Mouse (Mus musculus) testis, adult 10 weeks (tissue): ENCODE data around the gene Bcat2. TPM values are rescaled to one million over a fixed set of nuclear protein-coding genes. Genes with fewer than 3 reads are reported as not detected.

ENCODE experiments used
- polyA plus RNA-seq: library from polyadenylated mRNA; stranded (reverse); fragments of 350-450 nt; fragmentation: Illumina TruSeq; extraction: RNeasy Lipid Tissue Mini Kit (QIAGEN cat#74804); gene quantifications from one replicate; pipeline ENCODE4 v1.2.3, GENCODE M21; 2014; ENCODE audit warnings: low read depth, low replicate concordance

Bcat2 gene
- polyA plus RNA-seq = 4.4 TPM

DNA sequence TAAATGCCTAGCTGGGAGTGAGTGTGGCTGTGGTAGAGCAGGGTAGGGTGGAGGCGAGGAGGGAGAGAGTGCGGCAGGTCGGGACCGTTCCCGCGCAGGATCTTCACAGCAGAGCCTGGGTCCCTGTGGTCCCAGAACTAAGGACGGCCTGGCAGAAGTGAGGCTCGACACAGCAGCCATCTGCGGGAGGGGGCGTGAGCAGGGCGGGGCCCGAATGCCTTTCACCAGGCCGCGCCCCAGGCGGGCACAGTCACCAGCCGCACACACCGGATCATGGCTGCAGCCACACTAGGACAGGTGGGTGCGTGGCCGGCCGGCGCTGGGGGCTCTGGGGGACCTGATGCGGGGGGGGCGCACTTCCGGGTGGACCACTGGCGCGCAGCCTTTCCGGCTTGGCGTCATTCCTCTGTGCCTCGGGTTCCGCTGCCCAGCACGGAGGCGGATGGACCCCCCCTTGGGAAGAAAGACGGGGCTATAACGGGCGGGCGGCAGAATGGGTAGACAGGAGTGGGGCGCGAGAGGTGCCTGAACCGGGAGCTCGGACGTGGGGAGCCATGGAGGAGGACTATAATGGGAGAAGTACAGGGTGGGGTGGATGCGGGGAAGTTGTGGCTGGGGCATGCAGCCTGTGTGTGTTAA, at the start of gene Bcat2:
TSS of gene Bcat2 (plus strand) at position 51 of the 639 bp plus-strand sequence.

DNA sequence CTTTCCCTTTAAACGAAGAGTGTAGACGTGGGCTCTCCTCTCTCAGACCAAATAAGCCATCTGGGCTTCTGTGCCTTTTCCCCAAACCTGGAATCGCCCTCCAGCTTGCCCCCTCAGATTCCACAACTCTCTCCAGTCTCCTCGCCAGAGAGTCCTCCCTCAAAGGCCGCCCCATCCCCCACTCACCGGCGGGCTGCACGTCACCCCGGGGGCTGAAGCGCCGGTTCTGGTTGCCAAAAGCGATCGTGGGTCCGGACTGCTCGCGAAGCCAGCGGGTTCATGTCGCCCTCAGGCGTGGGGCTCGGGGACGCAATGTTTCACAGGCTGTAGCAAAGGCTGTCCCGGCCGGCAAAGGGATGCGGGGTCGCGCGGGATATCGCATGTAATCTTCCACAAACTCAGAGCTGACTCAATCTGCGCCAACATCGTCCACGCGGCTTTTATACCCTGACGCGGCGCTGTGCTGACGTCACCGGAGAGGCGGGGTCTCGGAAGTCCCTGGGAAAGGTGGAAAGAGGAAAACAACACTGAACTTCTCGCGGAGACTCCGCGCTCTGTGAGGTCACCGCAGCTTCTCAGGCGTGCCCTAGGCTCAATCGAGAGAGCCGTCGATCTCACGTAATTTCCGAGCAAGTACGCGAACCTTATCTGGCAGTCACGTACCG, 44.0 kb upstream of the Bcat2 start, which contains the start of the genes Ppp1r15a and Plekha4:
TSS of gene Ppp1r15a (minus strand) at position 460 of the 665 bp plus-strand sequence.
TSS of gene Plekha4 (plus strand) at position 522 of the 665 bp plus-strand sequence.

DNA sequence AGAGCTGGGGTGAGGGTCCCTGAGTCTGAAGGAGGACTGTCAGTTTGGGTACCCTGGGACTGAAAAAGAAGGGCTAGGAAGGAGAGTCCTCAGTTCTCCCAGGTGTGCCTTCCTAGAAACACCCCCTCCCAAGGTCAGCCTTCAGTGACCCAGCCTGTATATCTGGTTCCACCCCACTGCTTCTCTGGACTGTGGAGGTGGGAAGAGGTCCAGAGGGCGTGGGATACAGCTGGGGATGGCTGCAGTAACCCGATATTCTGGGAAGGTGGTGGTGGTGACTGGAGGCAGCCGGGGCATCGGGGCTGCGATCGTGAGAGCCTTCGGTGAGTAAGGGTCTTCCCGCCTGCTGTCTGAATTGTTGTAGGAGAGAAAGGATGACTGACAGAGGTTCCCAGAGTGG, 15.2 kb upstream of the Bcat2 start, which contains the start of gene Hsd17b14:
TSS of gene Hsd17b14 (plus strand) at position 150 of the 400 bp plus-strand sequence.

DNA sequence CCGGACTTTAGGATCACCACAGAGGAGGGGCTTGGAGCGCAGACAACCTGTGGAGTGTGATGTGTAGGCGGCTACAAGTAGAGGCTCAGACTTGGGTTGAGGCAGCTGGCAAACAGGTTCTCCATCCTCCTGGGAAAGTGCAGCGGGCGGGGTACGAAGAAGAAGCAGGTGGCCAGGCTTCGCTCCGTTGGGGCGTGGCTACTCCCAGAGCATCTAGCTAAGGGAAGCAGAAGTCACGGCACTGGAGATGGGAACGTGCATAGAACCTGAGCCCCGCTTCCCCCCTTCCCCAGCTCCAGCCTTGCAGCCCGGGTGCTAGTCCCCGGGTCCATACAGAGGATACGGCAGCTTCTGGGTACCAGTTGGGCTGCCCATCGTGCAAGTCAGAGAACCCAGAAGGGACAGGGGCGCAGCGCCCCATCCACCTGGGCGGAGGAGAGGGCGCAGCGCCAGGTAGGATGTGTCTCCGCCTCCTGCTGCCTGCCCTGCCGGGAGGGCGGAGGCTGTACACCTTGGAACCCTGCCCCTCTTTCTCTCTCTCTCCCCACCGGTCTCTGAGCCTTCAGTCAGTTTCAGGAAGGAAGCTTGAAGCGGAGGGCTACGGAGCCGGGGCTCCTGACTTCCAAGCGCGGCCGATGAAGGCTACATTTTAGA, 47.2 kb downstream of the Bcat2 start, which contains the start of gene Fut1:
TSS of gene Fut1 (plus strand) at position 248 of the 654 bp plus-strand sequence.

DNA sequence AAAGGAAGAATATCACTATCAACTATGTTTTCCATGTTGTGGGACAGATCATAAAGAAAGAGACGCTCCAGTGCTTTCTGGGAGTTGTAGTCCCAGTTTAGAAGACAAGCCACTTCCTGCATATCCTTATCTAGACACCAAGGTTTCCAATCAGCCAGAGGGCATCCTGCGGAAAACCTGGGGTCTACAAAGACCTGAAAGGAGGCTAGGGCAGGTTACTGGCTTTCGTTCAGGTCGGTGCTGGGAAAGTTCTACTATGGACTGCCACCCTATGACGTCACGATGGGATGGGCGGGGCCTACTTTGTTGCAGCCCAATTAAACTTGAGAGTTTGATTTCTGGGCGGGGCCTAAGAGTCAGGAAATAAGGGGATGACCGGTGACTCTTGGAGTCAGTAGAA, 51.5 kb downstream of the Bcat2 start, which contains the start of gene Izumo1:
TSS of gene Izumo1 (plus strand) at position 369 of the 400 bp plus-strand sequence.

DNA sequence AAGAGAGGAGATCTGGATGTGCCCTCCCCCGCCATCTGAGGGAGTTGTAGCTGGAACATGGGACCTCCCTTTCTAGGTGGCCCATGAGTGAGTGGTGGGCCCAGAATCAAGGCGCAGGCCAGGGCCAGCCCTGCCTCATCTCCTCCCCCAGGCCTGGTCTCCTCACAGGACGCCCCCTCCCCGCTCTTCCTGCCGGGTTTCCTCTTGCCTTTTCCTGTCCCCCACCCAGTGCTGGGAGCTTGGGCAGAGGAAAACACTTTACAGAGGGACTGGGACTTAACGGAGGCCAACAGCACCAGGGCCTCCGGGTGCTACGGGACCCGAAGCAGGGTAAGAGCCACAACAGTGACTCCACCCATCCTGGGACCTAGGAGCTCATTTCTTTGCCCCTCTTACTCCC, 57.3 kb downstream of the Bcat2 start, which contains the start of gene Rasip1:
TSS of gene Rasip1 (plus strand) at position 228 of the 400 bp plus-strand sequence.

Other genes starting within 250 kb of the Bcat2 start
- 0.74 TPM for gene Trpm4, start 236.4 kb upstream of the Bcat2 start, polyA plus RNA-seq
- 0.08 TPM for gene Hrc, start 234.9 kb upstream of the Bcat2 start, polyA plus RNA-seq
- gene Ppfia3, start 203.1 kb upstream of the Bcat2 start, polyA plus RNA-seq = not detected
- 0.39 TPM for gene Lin7b, start 199.6 kb upstream of the Bcat2 start, polyA plus RNA-seq
- 109 TPM for gene Snrnp70, start 174.4 kb upstream of the Bcat2 start, polyA plus RNA-seq
- gene Kcna7, start 164.5 kb upstream of the Bcat2 start, polyA plus RNA-seq = not detected
- gene Ntf5, start 156.5 kb upstream of the Bcat2 start, polyA plus RNA-seq = 0.43 TPM
- 0.36 TPM for gene Lhb, start 149.3 kb upstream of the Bcat2 start, polyA plus RNA-seq
- 0.24 TPM for gene Gys1, start 135.3 kb upstream of the Bcat2 start, polyA plus RNA-seq
- gene Ruvbl2, start 132.1 kb upstream of the Bcat2 start, polyA plus RNA-seq = 7.8 TPM
- 0.38 TPM for gene Ftl1, start 110.3 kb upstream of the Bcat2 start, polyA plus RNA-seq
- 0.29 TPM for gene Bax, start 103.3 kb upstream of the Bcat2 start, polyA plus RNA-seq
- gene Tulp2, start 88.3 kb upstream of the Bcat2 start, polyA plus RNA-seq = 121 TPM
- not detected for gene Gm45808, start 83.3 kb upstream of the Bcat2 start, polyA plus RNA-seq
- 6.7 TPM for gene Dhdh, start 81.3 kb upstream of the Bcat2 start, polyA plus RNA-seq
- 18.8 TPM for gene Nucb1, start 59.7 kb upstream of the Bcat2 start, polyA plus RNA-seq
- 0.73 TPM for gene Ppp1r15a, start 43.9 kb upstream of the Bcat2 start, polyA plus RNA-seq
- 2.1 TPM for gene Plekha4, start 43.8 kb upstream of the Bcat2 start, polyA plus RNA-seq
- gene Hsd17b14, start 15.3 kb upstream of the Bcat2 start, polyA plus RNA-seq = not detected
- not detected for gene Fgf21, start 45.3 kb downstream of the Bcat2 start, polyA plus RNA-seq
- not detected for gene Fut1, start 47.1 kb downstream of the Bcat2 start, polyA plus RNA-seq
- 55.9 TPM for gene Izumo1, start 51.7 kb downstream of the Bcat2 start, polyA plus RNA-seq
- gene Rasip1, start 57.3 kb downstream of the Bcat2 start, polyA plus RNA-seq = not detected
- 0.11 TPM for gene Mamstr, start 69.8 kb downstream of the Bcat2 start, polyA plus RNA-seq
- gene Fut2, start 96.2 kb downstream of the Bcat2 start, polyA plus RNA-seq = 0.17 TPM
- not detected for gene Ntn5, start 113.9 kb downstream of the Bcat2 start, polyA plus RNA-seq
- gene Sec1, start 124.2 kb downstream of the Bcat2 start, polyA plus RNA-seq = 1.2 TPM
- not detected for gene Car11, start 129.7 kb downstream of the Bcat2 start, polyA plus RNA-seq
- gene Dbp, start 134.9 kb downstream of the Bcat2 start, polyA plus RNA-seq = 2.3 TPM
- 0.69 TPM for gene Rpl18, start 145.3 kb downstream of the Bcat2 start, polyA plus RNA-seq
- gene Sphk2, start 147.8 kb downstream of the Bcat2 start, polyA plus RNA-seq = 0.57 TPM
- 23.8 TPM for gene Fam83e, start 151.1 kb downstream of the Bcat2 start, polyA plus RNA-seq
- gene Spaca4, start 155.7 kb downstream of the Bcat2 start, polyA plus RNA-seq = 0.35 TPM
- gene Lmtk3, start 213.6 kb downstream of the Bcat2 start, polyA plus RNA-seq = not detected
- gene Sult2b1, start 214.5 kb downstream of the Bcat2 start, polyA plus RNA-seq = 2.8 TPM
- gene Cyth2, start 244.4 kb downstream of the Bcat2 start, polyA plus RNA-seq = 69.6 TPM